Mouse (Mus musculus): ENCODE measurements around the gene Enox1. TPM values are rescaled to one million over a fixed set of nuclear protein-coding genes. Genes with fewer than 3 reads are reported as not detected.
A peak's percentile ranks its signal among the peaks of the same experiment; 100 is the strongest.
"Not testable (repeated sequence)": the region's sequence is repeated elsewhere in the genome, so short reads cannot be mapped to it uniquely, and the experiment has no call there.

Gene Enox1
- 10 to 100 TPM; 60.2 TPM for total RNA-seq (2021)
- long read RNA-seq, experiment 1, partial matches to known transcripts, result 5 of 25 reads
- long read RNA-seq, experiment 1, other reads (novel, unspliced or antisense), result 18 of 25 reads
- long read RNA-seq, experiment 2, partial matches to known transcripts, result 1 of 24 reads
- long read RNA-seq, experiment 2, other reads (novel, unspliced or antisense), result 22 of 24 reads

DNA sequence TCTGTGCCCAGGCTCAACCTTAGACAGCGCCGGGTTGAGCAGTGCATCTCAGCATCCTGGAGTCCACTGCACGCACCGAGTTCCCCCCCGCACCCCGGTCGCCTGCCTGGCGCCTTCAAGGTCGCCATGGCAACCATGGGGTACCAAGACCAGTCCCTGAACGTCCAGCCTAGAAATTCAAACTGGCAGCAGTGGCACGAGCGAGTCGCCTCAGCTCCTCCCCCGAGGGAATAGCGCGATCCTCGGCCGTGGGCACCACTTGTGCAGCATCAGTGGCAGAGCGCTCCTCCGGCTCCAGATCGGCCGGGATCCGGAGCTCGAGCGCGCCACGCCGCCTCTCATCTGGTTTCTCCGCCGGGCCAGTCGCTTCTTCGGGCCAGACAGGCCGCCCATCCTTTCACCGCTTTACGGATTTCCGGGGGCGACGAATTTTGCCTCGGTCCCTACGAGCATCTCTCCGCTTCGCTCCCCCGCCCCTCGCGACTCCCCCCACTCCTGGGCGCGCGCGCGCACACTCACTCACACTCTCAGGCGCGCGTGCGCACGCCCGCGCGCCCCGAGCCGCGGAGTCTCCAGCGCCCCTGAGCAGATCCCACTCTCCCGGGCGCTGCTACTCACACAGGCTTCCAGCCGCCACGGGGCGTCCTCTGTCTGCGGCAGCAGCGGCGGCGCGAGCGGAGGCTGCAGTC lies at the start of gene Enox1:
Enox1 (plus strand) TSS at position 542 of the 689 bp plus-strand sequence.
- DNase-seq (ENCODE audit: low spot score in 2 of 2), result peak; percentile 87 to 88

- not testable (repeated sequence) for DNase-seq (ENCODE audit: low spot score in 2 of 2)
Measured at GRCm38 (mm10) chr14:77110622-77111021, 45.9 kb upstream of the Enox1 start.

DNA sequence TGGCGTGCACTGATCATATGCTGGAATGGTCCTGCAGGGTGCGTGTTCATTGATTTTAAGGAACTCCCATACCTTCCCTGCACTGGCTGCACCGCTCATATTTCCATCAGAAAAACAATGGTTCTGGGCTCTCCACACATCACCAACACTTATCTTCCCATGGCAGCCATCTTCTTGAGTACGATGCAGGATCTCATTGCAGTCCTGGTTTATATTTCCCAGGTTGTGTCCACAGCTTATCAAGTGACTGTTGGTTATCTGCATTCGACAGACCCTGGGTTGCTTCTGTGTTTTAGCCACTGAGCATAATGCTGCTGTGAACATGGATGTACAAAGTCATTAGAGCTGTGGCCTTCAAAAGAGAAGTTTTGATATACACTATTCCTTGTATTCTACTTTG lies 26.0 kb upstream of the Enox1 start:
- DNase-seq (ENCODE audit: low spot score in 2 of 2), result no peak

GRCm38 (mm10) chr14:77136936-77137335 lies 19.6 kb upstream of the Enox1 start:
- DNase-seq (ENCODE audit: low spot score in 2 of 2), result no peak

GRCm38 (mm10) chr14:77141324-77142282 lies 15.0 kb upstream of the Enox1 start:
- peak; percentile 63 to 88 for DNase-seq (ENCODE audit: low spot score in 2 of 2)

GRCm38 (mm10) chr14:77145103-77145502 lies 11.5 kb upstream of the Enox1 start:
- no peak for DNase-seq (ENCODE audit: low spot score in 2 of 2)

GRCm38 (mm10) chr14:77147635-77148034 lies 8.9 kb upstream of the Enox1 start:
- DNase-seq (ENCODE audit: low spot score in 2 of 2), result no peak

GRCm38 (mm10) chr14:77150556-77150955 lies 6.0 kb upstream of the Enox1 start:
- DNase-seq (ENCODE audit: low spot score in 2 of 2), result no peak

GRCm38 (mm10) chr14:77151431-77151830 lies 5.1 kb upstream of the Enox1 start:
- DNase-seq (ENCODE audit: low spot score in 2 of 2), result no peak

GRCm38 (mm10) chr14:77156911-77157504 lies 445 bp downstream of the Enox1 start:
- no peak for DNase-seq (ENCODE audit: low spot score in 2 of 2)

DNA sequence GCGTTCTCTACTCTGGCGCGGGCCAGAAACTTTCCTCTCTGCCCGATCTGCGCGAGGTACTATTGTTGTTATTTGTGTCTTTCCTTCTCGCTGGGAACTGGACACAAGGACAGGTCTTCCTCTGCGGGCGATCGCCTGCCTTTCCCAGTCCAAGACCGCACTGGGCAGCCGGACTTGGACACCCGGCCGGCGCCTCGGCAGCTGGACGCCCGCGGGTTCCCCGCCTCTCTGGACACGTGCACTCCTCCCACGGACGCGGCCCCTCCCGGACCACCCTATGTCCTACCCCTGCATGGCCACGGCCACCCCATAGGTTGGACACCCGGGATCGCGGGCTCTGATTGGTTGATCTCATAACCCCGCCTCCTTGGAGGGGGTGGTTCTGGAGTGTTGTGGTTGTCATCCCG lies 945 bp downstream of the Enox1 start:
- peak; percentile 84 to 90 for DNase-seq (ENCODE audit: low spot score in 2 of 2)

DNA sequence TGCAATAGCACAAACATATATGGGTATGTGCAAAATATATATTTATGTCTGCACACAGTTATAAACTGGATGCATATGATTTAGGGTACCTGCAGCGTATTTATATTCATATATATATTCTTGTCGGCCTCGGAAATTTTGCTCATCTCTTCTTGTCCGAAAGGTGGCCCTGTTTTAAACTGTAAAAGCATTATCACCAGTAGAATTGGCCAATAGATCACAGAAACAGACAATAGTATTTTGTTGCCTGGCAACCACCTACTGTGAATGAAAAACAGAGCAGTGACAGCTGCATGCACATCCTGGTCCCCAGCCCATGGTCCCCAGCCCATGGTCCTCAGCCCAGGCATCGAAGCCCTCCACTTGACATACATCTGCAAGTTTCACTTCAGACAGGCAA lies 2.8 kb downstream of the Enox1 start:
- peak in 1 of 2 experiments; percentile 56 for DNase-seq (ENCODE audit: low spot score in 2 of 2)

GRCm38 (mm10) chr14:77162496-77162895 lies 5.9 kb downstream of the Enox1 start:
- DNase-seq (ENCODE audit: low spot score in 2 of 2), result no peak

- DNase-seq (ENCODE audit: low spot score in 2 of 2), result no peak
Measured at GRCm38 (mm10) chr14:77164396-77164795, 7.8 kb downstream of the Enox1 start.

GRCm38 (mm10) chr14:77168161-77168560 lies 11.6 kb downstream of the Enox1 start:
- DNase-seq (ENCODE audit: low spot score in 2 of 2), result no peak

DNA sequence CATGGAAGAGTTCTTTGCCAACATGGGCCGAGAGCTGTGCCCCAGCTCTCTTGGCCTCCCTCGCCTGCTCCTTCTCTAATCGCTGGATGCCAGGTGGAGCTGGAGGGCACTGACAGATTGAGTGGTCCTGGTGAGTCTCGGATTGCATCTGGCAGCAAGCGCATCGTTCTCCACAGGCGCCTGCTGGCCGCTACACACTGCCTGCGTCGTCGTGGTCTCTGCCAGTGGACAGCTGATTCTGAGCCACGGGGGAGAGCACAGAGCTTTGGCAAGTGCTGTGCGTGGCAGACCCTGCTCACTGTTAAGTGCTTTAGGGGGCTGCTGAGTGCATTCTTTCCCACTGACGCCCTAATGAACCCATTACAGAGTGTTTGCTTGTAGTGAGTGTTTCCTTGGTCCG lies 17.9 kb downstream of the Enox1 start:
- DNase-seq (ENCODE audit: low spot score in 2 of 2), result no peak

DNA sequence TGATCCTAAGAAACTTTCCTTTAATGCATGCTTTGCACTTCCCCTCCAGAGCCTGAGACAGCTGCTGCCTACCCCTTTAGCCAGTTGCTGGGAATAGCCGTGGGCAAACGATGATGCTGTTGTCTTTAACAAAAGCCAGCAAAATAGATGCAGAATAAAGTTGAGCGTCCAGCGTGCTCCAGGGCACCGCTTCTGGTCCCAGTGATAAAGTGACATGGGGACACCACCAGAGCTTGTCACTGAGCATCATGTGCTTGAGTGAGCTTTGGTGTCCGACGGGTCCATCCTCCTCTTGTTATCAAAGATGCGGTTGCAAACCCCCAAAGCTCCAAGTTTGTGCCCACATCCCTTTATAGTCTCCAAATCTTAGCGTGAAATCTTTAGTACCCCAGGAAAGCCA lies 18.4 kb downstream of the Enox1 start:
- DNase-seq (ENCODE audit: low spot score in 2 of 2), result no peak

GRCm38 (mm10) chr14:77180241-77180640 lies 23.7 kb downstream of the Enox1 start:
- no peak for DNase-seq (ENCODE audit: low spot score in 2 of 2)

DNA sequence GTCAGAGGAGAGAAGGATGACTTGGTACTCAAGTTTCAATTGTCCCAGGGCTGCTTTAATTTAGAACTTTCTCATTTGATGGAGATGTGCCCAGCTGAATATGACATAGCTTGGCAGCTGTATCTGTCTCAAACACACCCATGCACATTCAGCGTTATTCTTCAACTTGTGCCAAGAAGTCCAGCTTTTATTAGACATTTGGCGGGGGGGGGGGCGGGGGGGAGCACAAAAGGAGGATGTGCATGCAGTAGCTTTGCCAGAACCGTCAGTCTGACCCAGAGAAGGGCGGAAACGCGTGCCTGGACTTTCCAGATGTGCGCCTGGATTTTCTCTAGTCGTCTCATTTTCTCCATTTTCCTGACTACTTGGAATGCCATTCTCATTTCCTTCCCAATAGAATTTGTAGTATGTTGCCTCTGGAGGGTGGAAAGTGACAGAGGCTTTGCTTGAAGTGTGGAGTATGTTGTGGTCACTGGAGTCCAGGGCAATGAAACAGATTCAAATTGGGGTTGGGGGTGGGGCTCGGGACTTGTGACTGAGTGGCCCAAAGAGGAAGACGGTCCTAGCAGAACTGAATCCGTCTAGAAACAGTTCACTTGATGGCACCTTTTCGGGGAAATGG lies 24.3 kb downstream of the Enox1 start:
- DNase-seq (ENCODE audit: low spot score in 2 of 2), result no peak

DNA sequence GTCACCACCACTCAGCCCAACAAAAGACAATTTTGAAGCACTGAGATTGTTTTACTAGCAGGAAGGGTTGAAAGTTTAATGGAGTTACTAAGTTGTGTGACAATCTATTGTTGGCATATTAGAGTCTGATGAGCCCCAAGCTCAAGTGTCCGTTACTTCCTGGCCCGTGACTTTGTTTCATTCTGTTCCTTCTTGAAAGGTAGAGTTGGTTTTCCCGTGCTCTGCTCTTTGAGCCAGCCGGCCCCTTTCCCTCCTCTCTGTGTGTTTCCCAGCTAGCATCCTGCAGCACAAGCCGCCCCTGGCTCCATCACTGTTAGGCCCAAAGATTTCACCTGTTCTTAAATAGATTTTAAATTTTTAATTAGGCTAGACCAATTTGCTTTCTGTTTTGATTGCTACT lies 26.9 kb downstream of the Enox1 start:
- no peak for DNase-seq (ENCODE audit: low spot score in 2 of 2)

DNA sequence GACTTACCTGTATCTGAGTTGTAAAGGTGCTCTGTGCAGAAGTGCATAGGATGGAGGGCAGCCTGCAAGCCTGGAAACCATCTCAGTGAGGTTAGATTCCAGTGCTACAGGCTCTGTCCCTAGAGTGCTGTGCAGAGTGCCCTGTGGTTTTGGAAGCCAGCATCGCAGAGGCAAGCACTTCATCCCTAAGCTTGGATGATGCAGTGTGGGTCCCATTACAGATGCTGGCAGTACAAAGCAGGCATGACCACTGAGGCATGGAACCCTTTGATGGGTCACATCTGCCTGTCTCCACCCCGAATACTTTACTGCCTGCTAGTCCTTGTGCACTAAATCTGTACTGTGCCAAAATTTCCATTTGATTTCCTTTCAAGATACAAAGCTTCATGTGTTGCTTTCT lies 33.6 kb downstream of the Enox1 start:
- DNase-seq (ENCODE audit: low spot score in 2 of 2), result no peak
